Mouse (Mus musculus) spleen, adult 12 weeks (tissue): Measurements from ENCODE around the gene Ccdc22.

ENCODE experiments used
- DNase-seq: peaks from one replicate; pipeline ENCODE4 v3.0.0; 2022; ENCODE audit warnings: low spot score

The Ccdc22 gene

DNA sequence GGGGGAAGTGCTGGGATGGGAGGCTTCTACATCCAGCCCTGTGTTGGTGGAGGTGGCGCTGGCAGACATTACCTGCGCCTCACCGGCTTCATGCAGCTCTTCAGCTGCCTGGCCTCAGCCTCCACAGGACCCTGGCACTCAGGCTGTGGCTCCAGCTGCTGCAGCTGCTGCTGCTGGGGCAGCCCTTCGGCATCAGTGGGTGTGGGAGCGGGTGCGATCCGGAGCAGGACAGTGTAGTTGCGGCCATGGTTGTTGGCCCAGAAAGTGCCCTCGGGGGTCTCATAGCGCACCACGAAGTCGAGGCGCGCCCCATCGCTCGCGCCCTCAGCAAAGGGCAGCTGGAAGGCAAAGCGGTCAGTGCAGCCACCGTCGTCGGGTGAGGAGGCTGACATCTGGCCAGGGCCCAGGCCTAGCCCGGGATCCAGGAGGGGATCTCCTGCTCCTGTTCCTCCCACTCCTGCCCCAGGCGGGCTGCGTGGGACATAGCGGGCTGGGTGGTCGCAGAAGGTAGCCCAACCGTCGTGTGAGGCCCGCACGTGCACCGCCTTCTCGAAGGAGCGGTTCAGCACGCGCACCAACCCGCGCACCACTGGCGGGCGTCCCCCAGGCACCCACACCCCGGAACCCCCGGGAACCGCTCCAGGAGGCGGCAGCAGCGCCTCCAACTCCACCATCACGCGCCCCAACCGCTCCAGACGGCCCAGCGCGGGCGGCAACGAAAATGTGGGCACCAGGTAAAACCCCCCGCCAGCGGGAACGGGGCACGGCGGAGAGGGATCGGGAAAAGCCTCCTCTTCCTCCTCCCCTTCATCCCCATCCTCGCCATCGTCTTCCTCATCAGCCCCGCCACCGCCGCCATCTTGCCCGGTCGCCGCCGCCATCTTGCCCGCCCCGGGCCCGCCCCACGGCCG, 31.9 kb downstream of the Ccdc22 start, which contains the start of gene Foxp3:
TSS of gene Foxp3 (plus strand) at position 469 of the 911 bp plus-strand sequence.
- no peak for DNase-seq

- DNase-seq, result no peak
Observed at GRCm38 (mm10) chrX:7572466-7572865, 32.9 kb downstream of the Ccdc22 start.

GRCm38 (mm10) chrX:7571565-7572136, 33.7 kb downstream of the Ccdc22 start:
- DNase-seq, result no peak

DNA sequence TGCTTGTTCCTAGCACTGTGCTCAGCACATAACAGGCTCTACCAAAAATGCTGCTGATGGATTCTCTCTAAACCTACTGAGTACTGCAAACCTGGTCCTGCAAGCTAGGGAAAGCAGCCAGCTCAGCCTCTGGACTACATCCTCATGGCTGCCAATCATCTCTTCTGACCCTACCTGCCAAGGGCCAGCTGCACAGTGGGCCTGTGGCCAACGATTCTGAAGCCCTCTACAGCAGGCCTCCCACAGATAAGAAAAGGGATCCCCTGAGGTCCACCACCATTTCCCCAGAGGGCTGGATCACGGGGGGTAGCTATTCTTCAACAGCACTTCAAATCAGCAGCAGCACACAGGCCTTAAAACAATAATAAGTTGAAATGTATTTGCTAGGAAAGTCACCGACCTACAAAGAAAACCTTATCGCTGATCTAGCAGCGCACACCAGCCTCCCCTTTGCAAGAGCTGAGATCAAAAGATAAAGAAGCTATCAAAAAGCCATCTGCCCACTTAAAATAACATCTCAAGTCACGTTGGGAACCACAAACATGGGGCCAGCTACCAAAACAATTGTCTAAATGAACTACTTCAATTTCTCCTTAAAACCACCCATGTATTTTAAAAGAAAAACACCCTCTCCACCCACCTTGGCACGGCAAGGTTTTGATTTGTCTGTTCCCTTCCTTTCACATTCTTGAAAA, 34.7 kb downstream of the Ccdc22 start:
- DNase-seq, result no peak

DNA sequence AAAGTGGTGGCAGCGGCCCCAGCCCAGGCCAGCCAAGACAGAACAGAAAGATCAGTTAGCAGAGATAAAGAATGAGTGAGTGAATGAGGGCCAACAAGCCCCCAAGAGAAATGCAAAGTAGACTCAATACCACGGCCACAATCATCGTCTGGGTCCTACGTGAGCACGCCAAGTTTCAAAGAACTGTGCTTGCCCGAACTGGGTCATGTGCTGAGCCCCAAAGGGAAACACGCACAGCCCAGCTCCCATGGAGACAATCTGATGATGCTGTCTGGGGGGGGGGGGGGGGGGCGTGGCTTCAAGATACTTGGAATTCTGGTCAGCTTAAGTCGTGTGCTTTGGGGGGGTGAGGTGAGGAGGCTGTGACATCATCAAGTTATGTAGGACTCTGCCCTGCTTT, 37.8 kb downstream of the Ccdc22 start:
- no peak for DNase-seq

DNA sequence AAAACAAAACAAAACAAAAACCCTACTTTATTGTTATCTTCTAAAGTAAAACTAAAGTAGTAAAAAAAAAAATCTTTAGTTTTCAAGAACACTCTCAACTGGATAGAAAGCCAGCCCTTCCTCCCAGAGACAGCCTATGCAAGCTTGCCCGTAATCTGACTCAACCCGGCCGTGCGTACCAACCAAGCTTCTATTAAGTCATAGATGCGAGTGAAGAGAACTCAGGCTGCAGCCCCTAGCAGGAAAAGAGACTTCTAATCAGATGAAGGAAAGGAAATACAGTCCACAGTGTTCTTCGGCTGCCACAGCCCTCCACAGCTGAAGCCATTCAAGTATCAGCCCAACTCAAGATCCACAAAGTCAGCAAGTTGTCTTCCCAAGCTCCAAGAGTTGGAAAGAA, 39.0 kb downstream of the Ccdc22 start:
- no peak for DNase-seq

- no peak for DNase-seq
Observed at GRCm38 (mm10) chrX:7563076-7563475, 42.2 kb downstream of the Ccdc22 start.

DNA sequence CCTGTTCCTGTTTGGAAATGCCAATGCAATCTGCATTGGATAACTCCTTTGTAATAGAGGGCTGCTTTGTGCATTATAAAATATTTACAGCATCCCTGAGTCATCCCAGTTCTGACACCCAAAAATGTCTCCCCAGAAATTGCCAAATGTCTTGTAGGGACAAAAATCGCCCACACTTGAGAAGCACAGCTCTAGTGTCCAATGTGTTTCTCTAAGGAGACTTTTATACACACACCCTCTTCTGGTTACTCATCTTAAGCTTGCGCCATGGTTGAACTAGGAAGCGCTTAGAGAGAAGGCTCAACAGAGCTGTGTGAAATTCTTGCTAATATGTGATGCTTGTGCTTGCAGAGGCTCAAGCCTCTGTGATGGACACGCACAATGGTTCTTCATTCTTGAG, 51.8 kb downstream of the Ccdc22 start:
- no peak for DNase-seq
